Mouse (Mus musculus) layer of hippocampus, adult 2 months (tissue): ENCODE results near the gene Fpr2. TPM values are rescaled to one million over a fixed set of nuclear protein-coding genes. Genes with fewer than 3 reads are reported as not detected.
A peak's percentile ranks its signal among the peaks of the same experiment; 100 is the strongest.

Experiments
- DNase-seq, 2 experiments: peaks; one replicate each; pipeline ENCODE4 v3.0.0; 2022; ENCODE audit warnings: low spot score in 2 of 2
- H3K27ac ChIP-seq: fragments of 200-600 bp; 2 replicates; pipeline ENCODE4 v1.8.1; 2022
- H3K4me3 ChIP-seq: fragments of 200-600 bp; 2 replicates; pipeline ENCODE4 v1.8.1; 2022; ENCODE audit warnings: mild to moderate bottlenecking
- CTCF ChIP-seq: fragments of 200-600 bp; conservative IDR thresholded peaks from 2 replicates; pipeline ENCODE4 v1.8.1; 2022; ENCODE audit warnings: antibody characterized with exemption, mild to moderate bottlenecking, moderate library complexity
- total RNA-seq, 2 experiments: library from RNA; stranded (reverse); gene quantifications; 2 replicates each; pipeline ENCODE4 v1.2.3; 2021

The Fpr2 gene
- total RNA-seq, 2 experiments from 2014 or later, result not detected

DNA sequence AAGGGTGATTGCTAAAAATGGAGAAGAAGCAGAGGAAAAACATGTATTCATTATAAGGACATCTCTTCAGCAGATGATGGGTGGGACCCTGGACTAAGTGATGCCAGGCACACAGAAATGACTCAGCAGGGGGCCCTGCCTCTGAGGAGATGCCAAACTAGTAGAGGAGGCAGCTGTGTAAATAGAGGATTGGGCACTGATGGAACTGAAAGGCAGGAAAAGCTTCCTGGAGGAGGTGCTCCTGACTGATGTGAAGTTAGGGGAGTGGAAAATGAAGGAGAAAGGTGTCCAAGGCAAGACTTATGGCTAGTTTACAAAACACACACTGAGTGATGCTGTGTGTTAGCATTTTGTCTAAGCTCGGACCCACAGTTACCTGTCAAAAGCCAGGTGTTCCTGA, 30.2 kb upstream of the Fpr2 start:
- no peak for DNase-seq
- TF ChIP-seq CTCF, result no peak

DNA sequence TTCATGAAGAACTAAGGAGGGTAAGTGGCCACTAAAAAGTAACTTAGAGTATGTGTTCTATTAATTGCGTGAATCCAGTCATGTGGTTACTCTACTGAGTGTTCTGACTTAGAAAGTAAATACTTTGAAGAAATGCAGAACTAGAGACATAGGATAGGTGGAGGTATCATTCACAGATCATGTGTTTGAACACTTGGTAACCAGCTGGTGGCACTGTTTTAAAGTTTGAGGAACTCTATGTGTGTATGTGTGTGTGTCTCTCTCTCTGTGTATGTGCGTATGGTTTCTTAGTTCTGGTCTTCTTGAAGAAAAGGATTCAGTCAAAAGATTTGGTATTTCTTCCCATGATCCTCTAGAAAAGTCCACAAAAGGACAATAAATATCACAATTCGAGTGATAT, 27.5 kb upstream of the Fpr2 start:
- Histone ChIP-seq H3K4me3 (no peak overlapping the region), H3K27ac (no peak overlapping the region)
- peak; percentile 35 for TF ChIP-seq CTCF
- no peak for DNase-seq

More for the DNA sequence above, 30.2 kb upstream of the Fpr2 start:
- H3K27ac ChIP-seq, result no peak overlapping the region
- H3K4me3 ChIP-seq, result no peak overlapping the region

DNA sequence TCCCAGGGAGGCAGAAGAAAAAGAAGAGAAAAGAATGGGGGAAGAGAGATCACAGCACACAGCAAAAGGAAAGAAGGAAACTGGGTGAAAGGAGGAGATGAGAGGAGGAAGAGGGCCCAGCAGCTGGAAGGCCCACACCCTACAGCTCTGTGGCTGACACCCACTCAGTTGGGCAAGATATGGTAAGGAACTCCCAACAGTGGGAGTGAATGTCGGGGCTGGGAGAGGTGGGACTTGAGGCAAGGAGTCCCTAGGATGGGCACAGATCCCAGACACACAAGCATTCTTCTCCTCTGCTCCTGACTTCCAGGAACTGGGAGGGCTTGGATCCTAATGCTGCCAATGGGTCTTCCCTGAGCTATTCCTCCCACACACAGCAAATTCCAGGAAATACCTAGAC, 25.3 kb upstream of the Fpr2 start:
- Histone ChIP-seq H3K27ac (no peak overlapping the region), H3K4me3 (no peak overlapping the region)
- TF ChIP-seq CTCF, result no peak
- no peak for DNase-seq

DNA sequence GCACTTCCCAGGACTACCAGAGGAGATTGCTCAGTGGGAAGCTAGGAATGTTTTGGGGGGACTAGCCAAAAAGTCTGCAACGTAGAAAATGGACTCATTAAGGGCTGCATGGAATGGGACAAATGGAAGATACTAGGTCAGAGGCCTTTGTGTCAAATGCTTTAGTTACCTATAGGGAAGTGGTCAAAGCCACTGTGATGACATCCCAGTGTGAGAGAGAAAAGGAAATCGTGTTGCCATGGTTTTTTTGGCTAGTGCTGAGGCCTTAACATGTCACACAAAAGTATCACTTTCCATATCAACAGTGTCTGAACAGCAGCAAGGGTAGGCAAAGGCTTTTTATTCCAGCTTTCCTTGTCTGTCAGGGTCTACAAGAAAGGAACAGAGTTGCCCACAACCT, 22.5 kb upstream of the Fpr2 start:
- DNase-seq, result no peak
- TF ChIP-seq CTCF, result no peak
- Histone ChIP-seq H3K27ac (no peak overlapping the region), H3K4me3 (no peak overlapping the region)

DNA sequence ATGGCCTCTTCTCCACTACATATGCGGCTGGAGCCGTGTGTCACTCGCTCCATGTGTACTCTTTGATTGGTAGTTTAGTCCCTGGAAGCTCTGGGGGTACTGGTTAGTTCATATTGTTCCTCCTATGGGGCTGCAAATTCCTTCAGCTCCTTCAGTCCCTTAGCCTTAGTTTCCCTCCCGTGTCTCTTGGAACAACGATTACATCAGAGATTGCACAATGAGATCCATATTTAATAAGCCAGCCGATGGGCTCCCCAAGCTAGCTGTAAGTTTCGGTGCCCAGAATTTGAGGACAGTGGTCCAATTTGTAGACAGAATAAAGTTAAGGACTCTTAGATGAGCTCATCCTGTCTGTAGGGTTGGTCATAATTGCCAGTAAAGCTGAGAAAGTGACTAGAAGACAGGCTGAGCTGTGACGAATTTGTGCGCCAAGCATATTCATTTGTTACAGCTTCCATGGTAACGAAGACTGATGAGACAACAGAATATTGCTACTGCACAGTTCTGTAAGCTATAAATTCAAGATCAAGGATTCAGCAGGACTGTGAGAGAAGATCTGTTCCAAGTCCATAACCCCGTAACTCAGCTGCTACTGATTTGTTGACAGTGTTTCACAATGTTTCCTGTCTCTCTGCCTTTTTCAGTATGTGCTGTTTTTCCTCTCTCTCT, 20.7 kb upstream of the Fpr2 start:
- no peak overlapping the region for H3K4me3 ChIP-seq
- peak in 1 of 2 experiments; percentile 44 for DNase-seq
- H3K27ac ChIP-seq, result no peak overlapping the region
- no peak for TF ChIP-seq CTCF

DNA sequence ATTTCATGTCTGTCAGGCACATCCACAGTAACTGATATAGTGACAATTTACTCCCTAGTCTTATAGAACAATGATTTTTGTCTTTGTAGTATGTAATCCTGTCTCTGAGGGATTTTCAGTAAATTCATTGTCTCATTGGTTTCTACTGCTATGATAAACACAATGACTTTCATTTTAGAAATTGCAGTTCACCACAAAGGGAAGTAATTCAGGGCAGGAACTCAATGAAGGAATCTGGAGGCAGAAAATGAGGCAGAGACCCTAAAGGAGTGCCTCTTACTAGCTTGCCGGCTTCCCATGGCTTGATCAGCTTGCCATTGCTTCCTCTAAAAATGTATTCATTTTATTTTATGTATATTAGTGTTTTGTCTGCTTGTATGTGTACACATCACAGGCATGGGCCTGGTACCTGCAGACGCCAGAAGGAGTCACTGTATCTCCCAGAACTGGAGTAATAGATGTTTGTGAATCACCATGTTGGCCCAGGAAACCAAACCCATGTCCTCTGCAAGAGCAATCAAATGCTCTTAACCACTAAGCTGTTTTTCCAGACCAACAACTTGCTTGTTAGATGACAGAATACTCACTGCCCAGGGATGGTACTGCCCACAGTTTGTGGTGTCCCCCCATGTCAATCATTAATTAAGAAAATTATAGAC, 16.6 kb upstream of the Fpr2 start:
- no peak for DNase-seq
- Histone ChIP-seq H3K27ac (no peak overlapping the region), H3K4me3 (no peak overlapping the region)
- TF ChIP-seq CTCF, result no peak

DNA sequence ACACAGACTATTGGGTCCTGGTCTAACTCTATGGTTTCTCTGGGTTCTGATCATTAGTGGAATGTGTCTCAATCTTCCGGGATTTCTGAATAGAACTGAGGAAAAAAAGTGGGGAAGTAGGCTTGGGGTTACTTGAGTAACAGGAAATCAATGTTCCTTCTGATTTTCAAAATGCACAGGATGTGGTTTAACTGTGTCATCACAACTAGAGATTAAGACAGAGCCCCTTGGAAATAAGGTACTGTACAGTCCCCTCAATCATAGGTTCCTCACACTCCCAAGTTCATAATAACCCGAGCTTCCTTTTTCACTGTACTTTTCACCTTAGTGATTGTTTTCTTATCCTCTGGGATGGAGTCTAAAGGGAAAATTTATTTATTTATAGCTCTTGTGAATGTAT, 15.9 kb upstream of the Fpr2 start:
- H3K27ac ChIP-seq, result no peak overlapping the region
- no peak overlapping the region for H3K4me3 ChIP-seq
- DNase-seq, result no peak
- TF ChIP-seq CTCF, result no peak

DNA sequence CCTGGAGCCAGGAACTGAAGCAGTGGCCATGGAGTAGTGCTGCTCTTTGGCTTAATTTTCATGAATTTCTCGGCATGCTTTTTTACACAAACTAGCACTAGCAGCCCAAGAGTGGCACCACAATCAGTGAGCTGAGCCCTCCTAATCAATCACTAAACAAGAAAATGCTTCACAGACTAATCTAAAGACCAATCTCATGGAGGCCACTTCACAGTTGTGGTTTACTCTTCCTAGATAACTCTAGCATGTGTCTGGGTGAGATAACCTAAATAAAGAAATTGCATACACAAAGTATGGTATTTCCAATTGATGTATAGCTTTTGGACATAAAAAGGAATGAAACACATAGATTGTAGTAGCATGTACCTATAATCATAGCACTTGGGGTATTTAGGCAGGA, 8.3 kb upstream of the Fpr2 start:
- no peak for TF ChIP-seq CTCF
- no peak for DNase-seq
- Histone ChIP-seq H3K27ac (no peak overlapping the region), H3K4me3 (no peak overlapping the region)

DNA sequence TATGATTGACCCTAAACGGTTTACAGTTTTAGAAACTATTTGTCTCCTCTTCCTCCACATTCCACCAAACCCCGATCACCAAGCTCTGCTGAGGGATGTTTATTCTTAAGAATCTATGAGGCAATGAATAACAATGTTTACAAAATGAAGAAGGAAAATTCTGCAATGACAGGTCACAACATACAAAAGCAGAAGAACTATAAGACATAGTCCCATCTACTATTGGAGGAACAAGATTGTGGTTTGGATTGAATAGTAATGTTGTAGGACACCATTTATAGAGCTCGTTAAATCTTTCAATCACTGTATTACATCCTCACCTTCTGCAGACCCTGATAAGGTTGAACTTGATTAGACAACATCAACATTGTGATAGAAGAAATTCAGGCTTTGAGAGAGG, 5.0 kb upstream of the Fpr2 start:
- no peak for TF ChIP-seq CTCF
- Histone ChIP-seq H3K4me3 (no peak overlapping the region), H3K27ac (no peak overlapping the region)
- DNase-seq, result no peak

DNA sequence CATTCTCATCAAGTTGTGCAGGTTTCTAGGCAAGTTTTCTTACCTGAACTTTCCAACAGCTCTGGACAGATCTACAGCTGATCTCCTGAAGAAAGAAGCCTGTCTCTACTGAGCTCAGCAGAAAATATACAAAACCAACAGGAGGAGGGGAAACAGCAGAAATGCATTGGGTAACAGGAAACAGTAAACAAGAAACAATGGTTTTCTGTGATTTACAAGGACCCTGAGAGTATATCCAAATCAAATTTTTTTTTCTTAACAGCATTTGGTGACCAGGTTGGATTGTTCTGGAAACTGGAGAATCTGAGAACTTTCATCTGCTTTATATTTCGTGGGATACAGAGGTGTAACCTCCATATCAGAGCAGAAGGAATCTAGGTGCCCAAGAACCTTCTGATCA, 3.8 kb upstream of the Fpr2 start, which contains the start of gene Fpr1:
TSS of gene Fpr1 (minus strand) at position 101 of the 400 bp plus-strand sequence.
- H3K27ac ChIP-seq, result no peak within 1 kb of the TSS
- no peak within 1 kb of the TSS for H3K4me3 ChIP-seq
- TF ChIP-seq CTCF, result no peak
- no peak for DNase-seq

DNA sequence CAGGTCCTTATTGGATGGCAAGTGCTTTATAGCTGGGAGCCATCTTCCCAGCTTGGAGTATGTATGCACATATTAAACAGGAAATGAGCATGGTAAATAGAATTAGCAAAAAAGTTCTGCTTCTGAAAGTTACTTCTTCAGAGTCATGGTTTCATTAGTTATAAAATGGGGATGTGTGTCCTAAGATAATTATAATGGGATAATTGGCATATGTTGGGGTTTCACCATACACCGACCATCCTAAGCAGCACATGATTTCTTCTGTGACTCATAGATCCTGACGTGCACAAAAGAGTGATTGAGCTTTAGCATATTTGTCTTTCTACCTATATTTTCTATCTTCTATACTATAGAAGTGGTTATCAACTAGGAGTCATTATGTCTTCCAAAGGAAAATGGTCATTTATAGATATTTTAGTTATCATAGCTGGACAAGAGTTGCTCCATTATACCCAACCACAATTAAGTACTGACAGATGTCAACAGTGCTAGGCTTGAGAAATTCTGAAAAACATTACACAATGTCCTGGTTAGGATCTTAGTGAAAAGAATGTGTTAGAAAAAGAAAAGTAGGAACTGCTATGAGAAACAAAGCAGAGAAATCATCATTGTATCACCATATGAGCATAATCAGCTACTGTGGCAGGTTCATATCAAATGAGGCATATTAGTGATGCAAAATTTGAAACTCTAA, 2.3 kb downstream of the Fpr2 start:
- no peak for DNase-seq
- no peak overlapping the region for H3K4me3 ChIP-seq
- H3K27ac ChIP-seq, result no peak overlapping the region
- TF ChIP-seq CTCF, result no peak

DNA sequence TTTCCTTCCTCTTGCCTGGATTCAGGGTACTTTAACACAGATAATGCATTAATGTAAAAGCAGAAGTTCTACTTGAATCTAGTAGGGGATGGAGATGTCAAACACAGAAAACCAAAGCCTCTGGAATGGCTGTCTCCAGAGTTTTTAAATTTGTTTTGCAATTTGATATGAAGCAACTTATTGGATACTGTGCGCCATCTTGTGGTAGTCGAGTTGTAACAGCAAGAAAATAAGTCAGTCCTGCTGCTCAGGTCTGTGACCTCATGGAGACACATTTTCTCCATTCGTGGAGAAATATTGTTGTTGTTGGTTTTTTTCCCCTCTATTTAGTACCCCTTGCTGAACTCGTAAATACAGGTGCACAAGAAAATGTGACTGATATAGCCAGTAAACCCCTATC, 8.4 kb downstream of the Fpr2 start:
- DNase-seq, result peak; percentile 37 to 59
- peak; percentile 91 for TF ChIP-seq CTCF
- Histone ChIP-seq H3K4me3 (no peak overlapping the region), H3K27ac (no peak overlapping the region)

DNA sequence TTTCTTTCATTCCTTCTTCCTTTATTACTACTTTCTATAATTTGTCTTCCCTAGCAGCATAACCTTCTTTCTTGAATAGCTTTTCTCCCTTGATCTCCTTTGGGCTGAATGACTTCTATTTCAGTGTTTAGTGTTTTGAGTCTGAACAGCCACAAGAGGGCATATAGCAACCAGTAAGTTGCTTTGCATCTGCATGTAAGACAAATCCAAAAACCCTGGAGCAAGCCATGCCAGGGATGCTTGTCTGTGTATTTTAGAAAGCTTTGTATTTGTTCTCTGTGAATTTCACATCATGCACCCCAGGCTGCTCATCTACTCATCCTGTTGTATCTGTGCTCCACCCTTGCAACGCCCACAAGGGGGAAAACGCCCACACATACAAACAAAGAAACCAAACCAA, 11.6 kb downstream of the Fpr2 start:
- Histone ChIP-seq H3K27ac (no peak overlapping the region), H3K4me3 (no peak overlapping the region)
- peak; percentile 76 for TF ChIP-seq CTCF
- DNase-seq, result peak in 1 of 2 experiments; percentile 3
